Mouse (Mus musculus) neural tube, embryonic 15.5 days (tissue): Measurements from ENCODE around the gene Pgpep1. TPM values are rescaled to one million over a fixed set of nuclear protein-coding genes. Genes with fewer than 3 reads are reported as not detected.

Source experiments
- ATAC-seq: fragments of 200-750 bp; cut with Nextera tagmentation; 2 replicates; pipeline ENCODE4 v1.8.0; 2017; ENCODE audit warnings: mild to moderate bottlenecking, moderate TSS enrichment, moderate library complexity; ENCODE audit not compliant: low FRiP score
- H3K27ac ChIP-seq: fragments of 300-500 bp; sonication (generic); replicated peaks from 2 replicates; pipeline ENCODE4 v1.5.1; 2015; ENCODE audit warnings: mild to moderate bottlenecking, inconsistent platforms
- H3K27me3 ChIP-seq: fragments of 300-500 bp; sonication (generic); replicated peaks from 2 replicates; pipeline ENCODE4 v1.6.1; 2015; ENCODE audit warnings: inconsistent platforms
- H3K36me3 ChIP-seq: fragments of 300-500 bp; sonication (generic); 2 replicates; pipeline ENCODE4 v1.6.1; 2015; ENCODE audit warnings: inconsistent platforms
- H3K4me1 ChIP-seq: fragments of 300-500 bp; sonication (generic); 2 replicates; pipeline ENCODE4 v1.6.1; 2015; ENCODE audit warnings: inconsistent platforms
- H3K4me2 ChIP-seq: fragments of 300-500 bp; sonication (generic); 2 replicates; pipeline ENCODE4 v1.6.1; 2015; ENCODE audit warnings: inconsistent platforms, mild to moderate bottlenecking, moderate library complexity
- H3K4me3 ChIP-seq: fragments of 300-500 bp; sonication (generic); replicated peaks from 2 replicates; pipeline ENCODE4 v1.5.1; 2015; ENCODE audit warnings: mild to moderate bottlenecking, inconsistent platforms
- H3K9ac ChIP-seq: fragments of 300-500 bp; sonication (generic); replicated peaks from 2 replicates; pipeline ENCODE4 v1.6.1; 2015; ENCODE audit warnings: mild to moderate bottlenecking, inconsistent platforms
- H3K9me3 ChIP-seq: fragments of 300-500 bp; sonication (generic); replicated peaks from 2 replicates; pipeline ENCODE4 v1.6.1; 2016; ENCODE audit warnings: inconsistent platforms
- WGBS: fragments of 180-500 bp; shearing (Covaris S2); methylation state at CpG from one replicate; pipeline ENCODE4 v1.1.7; 2015; ENCODE audit warnings: mixed read lengths; 5-methylcytosine and 5-hydroxymethylcytosine counted together
- polyA plus RNA-seq: library from polyadenylated mRNA; unstranded; fragments of >200 nt; fragmentation: Nextera tagmentation; extraction: Ambion mirVana; gene quantifications from 2 replicates; pipeline ENCODE4 v1.2.1, GENCODE M21; 2015

Gene Pgpep1
- polyA plus RNA-seq, 1 experiment from 2014 or later, result 78.6 TPM

DNA sequence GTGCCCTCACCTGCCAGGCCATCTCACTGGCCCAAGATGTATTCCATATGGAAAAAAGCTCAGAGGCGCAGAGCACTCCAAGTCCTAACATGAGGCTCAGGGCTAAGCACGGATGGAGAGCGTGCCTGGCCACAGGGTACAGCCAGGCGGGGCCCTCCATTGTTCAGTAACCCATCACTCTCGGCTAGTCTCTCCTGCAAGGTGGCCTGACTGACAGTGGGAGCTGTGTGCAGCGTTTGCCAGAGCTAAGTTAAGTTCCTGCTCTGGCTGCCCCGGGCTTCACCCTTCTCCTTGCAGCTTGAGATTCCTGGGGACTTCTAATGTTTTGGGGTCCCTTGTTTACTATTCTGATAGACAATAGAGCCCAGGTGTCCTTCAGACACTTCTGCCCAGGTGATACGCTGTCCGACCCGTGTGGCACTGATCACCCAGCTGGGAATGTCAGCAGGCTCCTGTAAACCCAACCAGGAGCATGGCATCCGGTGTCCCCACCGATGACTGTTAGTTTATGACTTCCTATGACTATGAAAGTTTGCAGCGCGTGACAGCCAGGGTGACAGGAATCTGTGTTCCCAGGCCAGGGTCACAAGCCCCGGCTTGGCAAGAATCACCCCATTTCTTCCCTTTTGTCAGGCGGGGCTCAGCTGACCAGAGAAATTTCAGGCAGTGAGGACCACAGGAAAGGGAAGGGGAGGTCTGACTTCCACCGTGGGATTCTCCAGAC is 14.5 kb downstream of the Pgpep1 start:
- H3K4me1 ChIP-seq, result peaks cover 36% of the 10 kb centered on the region

GRCm38 (mm10) chr8:70644065-70644464 is 16.1 kb downstream of the Pgpep1 start:
- H3K27me3 ChIP-seq, result no peaks in the 10 kb centered on the region
- 83% methylated on average over 2 of the region's 2 CpGs for WGBS
- H3K4me1 ChIP-seq, result peaks cover 24% of the 10 kb centered on the region
- H3K9ac ChIP-seq, result no peak overlapping the region
- no peak overlapping the region for H3K27ac ChIP-seq
- H3K4me3 ChIP-seq, result no peak overlapping the region
- no peak overlapping the region for H3K4me2 ChIP-seq
- ATAC-seq, result no peak
- H3K36me3 ChIP-seq, result no peaks in the 10 kb centered on the region
- no peaks in the 10 kb centered on the region for H3K9me3 ChIP-seq

More for the DNA sequence above, 14.5 kb downstream of the Pgpep1 start:
- Histone ChIP-seq H3K9me3 (no peaks in the 10 kb centered on the region), H3K9ac (no peak overlapping the region), H3K27me3 (no peaks in the 10 kb centered on the region), H3K27ac (no peak overlapping the region), H3K4me2 (no peak overlapping the region), H3K36me3 (peaks cover 8% of the 10 kb centered on the region; the same call in 1 of the 2 replicates), H3K4me3 (no peak overlapping the region)
- ATAC-seq, result no peak
- whole genome bisulfite sequencing, result 46% methylated on average over 17 of the region's 17 CpGs

DNA sequence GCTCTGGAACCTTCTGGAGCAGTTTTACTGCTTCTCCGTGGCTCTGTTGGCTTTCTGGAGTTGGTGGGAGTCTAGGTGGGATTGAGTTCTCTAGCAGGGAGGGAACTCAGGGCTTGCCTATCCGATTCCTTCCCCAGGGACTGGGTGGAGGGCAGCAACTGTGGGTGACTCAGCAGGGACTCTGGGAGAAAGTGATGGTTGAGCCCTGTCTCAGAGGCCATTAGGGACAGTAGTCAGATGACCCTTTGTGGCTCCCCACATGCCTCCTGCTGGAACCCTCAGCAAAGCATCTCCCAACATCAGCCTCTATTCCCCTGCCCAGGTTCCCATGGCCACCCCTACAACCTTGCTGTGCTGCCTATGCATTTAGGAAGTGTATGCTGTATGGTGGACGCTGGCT is 17.2 kb downstream of the Pgpep1 start:
- ATAC-seq, result no peak
- Histone ChIP-seq H3K4me2 (no peak overlapping the region), H3K27ac (no peak overlapping the region), H3K4me3 (no peak overlapping the region), H3K9ac (no peak overlapping the region), H3K27me3 (no peaks in the 10 kb centered on the region), H3K9me3 (no peaks in the 10 kb centered on the region), H3K4me1 (peaks cover 18% of the 10 kb centered on the region), H3K36me3 (no peaks in the 10 kb centered on the region)
- WGBS, result 77% methylated on average over 3 of the region's 3 CpGs

DNA sequence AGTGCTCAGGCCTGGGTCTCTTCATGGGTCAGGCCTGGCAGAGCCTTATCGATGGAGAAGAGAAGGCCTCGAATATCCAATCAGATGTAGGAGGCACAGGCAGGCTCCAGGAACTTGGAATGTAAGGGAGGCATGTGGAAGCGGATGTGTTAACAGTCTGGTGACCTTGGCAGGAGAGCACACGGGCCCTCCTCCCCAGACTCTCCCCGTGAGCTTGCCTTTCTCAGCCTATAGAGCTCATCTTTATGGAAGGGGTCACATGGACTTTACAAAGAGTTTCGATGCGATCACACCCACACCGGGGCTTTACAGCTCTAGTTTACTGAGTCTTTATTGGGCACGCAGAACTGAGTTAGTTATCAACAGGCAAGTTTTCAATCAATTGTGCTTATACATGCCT is 21.4 kb downstream of the Pgpep1 start:
- 76% methylated on average over 9 of the region's 9 CpGs for WGBS
- H3K9me3 ChIP-seq, result no peaks in the 10 kb centered on the region
- no peak overlapping the region for H3K4me3 ChIP-seq
- H3K27ac ChIP-seq, result no peak overlapping the region
- no peaks in the 10 kb centered on the region for H3K36me3 ChIP-seq
- H3K4me1 ChIP-seq, result peaks cover 8% of the 10 kb centered on the region; the same call in 1 of the 2 replicates
- ATAC-seq, result no peak
- H3K4me2 ChIP-seq, result no peak overlapping the region
- no peaks in the 10 kb centered on the region for H3K27me3 ChIP-seq
- H3K9ac ChIP-seq, result no peak overlapping the region

DNA sequence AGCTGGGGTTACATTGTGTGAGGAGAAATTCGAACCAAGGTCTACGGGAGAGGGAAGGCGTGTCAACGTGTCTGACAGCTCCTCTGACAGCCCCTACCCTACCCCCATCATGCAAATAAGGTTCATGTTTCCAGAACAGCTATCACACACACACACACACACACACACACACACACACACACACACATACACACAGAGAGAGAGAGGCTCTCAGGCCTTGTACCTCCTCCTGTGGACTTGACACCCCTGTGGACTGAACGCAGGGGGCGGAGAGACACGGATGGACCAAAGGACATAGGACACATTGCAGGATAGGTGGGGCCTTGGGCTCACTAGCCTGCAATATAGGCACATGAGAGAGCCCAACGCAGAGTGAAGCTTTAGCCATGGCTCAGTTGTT is 23.4 kb downstream of the Pgpep1 start:
- no peaks in the 10 kb centered on the region for H3K36me3 ChIP-seq

GRCm38 (mm10) chr8:70635527-70635926 is 24.7 kb downstream of the Pgpep1 start:
- no peak for ATAC-seq
- H3K4me3 ChIP-seq, result no peak overlapping the region
- H3K9me3 ChIP-seq, result no peaks in the 10 kb centered on the region
- H3K36me3 ChIP-seq, result no peaks in the 10 kb centered on the region
- peaks cover 9% of the 10 kb centered on the region; the same call in 1 of the 2 replicates for H3K27me3 ChIP-seq
- H3K27ac ChIP-seq, result no peak overlapping the region
- WGBS, result 72% methylated on average over 6 of the region's 6 CpGs
- H3K9ac ChIP-seq, result no peak overlapping the region
- no peak overlapping the region for H3K4me2 ChIP-seq
- peaks cover 17% of the 10 kb centered on the region for H3K4me1 ChIP-seq

More for the DNA sequence above, 23.4 kb downstream of the Pgpep1 start:
- peaks cover 8% of the 10 kb centered on the region; the same call in 1 of the 2 replicates for H3K4me1 ChIP-seq
- no peak overlapping the region for H3K27ac ChIP-seq
- H3K9ac ChIP-seq, result no peak overlapping the region
- no peaks in the 10 kb centered on the region for H3K9me3 ChIP-seq
- H3K27me3 ChIP-seq, result no peaks in the 10 kb centered on the region
- H3K4me2 ChIP-seq, result no peak overlapping the region
- no peak for ATAC-seq
- no peak overlapping the region for H3K4me3 ChIP-seq
- 63% methylated on average over 8 of the region's 8 CpGs for WGBS

GRCm38 (mm10) chr8:70634066-70634465 is 26.1 kb downstream of the Pgpep1 start:
- WGBS, result 61% methylated on average over 6 of the region's 6 CpGs
- H3K4me2 ChIP-seq, result no peak overlapping the region
- H3K9me3 ChIP-seq, result no peaks in the 10 kb centered on the region
- no peak for ATAC-seq
- H3K4me1 ChIP-seq, result peaks cover 30% of the 10 kb centered on the region
- peaks cover 9% of the 10 kb centered on the region; the same call in 1 of the 2 replicates for H3K27me3 ChIP-seq
- no peak overlapping the region for H3K27ac ChIP-seq
- H3K36me3 ChIP-seq, result no peaks in the 10 kb centered on the region
- no peak overlapping the region for H3K9ac ChIP-seq
- no peak overlapping the region for H3K4me3 ChIP-seq

DNA sequence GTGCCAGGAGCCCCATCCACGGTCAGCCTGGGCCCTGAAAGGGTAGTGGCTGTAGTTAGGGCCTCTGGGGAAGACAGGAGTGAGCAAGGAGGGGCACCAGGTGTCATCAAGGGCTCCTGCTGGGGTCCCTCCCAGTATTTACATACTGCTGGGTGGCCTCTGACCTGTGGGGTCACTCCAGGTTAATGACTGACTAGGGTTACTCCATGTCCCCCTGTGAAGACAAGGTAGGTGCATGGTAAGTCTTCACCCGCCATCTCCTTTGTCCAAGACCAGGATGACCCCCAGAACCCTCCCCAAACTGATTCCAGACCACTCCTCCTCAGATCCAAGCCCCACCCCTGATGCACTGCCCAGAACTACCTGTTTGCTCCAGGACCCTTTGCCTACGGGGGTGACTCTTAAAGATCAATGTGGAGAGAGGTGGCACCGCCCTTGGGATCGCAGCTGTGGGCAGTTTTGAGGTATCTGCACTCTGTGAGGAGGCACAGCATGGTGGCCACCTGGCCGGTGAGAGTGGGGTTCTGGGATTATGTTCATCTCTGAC is 27.8 kb downstream of the Pgpep1 start, which contains the start of gene Gdf15:
Gene Gdf15 (minus strand): TSS at position 111 of the 547 bp plus-strand sequence.
- Histone ChIP-seq H3K4me3 (no peak within 1 kb of the TSS), H3K9ac (no peak within 1 kb of the TSS), H3K27me3 (peaks cover 9% of the 10 kb centered on the region; the same call in 1 of the 2 replicates), H3K9me3 (no peaks in the 10 kb centered on the region), H3K27ac (no peak within 1 kb of the TSS), H3K4me1 (peaks cover 32% of the 10 kb centered on the region), H3K36me3 (no peaks in the 10 kb centered on the region), H3K4me2 (no peak within 1 kb of the TSS; the same call in 1 of the 2 replicates)
- WGBS, result 80% methylated on average over 6 of the region's 6 CpGs
- ATAC-seq, result no peak

- H3K27me3 ChIP-seq, result peaks cover 9% of the 10 kb centered on the region; the same call in 1 of the 2 replicates
- no peaks in the 10 kb centered on the region for H3K36me3 ChIP-seq
- ATAC-seq, result no peak
- peaks cover 28% of the 10 kb centered on the region for H3K4me1 ChIP-seq
- no peak overlapping the region for H3K27ac ChIP-seq
- H3K4me2 ChIP-seq, result no peak overlapping the region; the same call in 1 of the 2 replicates
- H3K9ac ChIP-seq, result no peak overlapping the region
- H3K4me3 ChIP-seq, result no peak overlapping the region
- no peaks in the 10 kb centered on the region for H3K9me3 ChIP-seq
- WGBS, result 20% methylated on average over 24 of the region's 24 CpGs
Observed at GRCm38 (mm10) chr8:70631436-70631835, 28.8 kb downstream of the Pgpep1 start.

GRCm38 (mm10) chr8:70630532-70631381 is 29.4 kb downstream of the Pgpep1 start:
- Histone ChIP-seq H3K9me3 (no peaks in the 10 kb centered on the region), H3K9ac (peak overlapping the region; percentile 28; the same call in 1 of the 2 replicates), H3K36me3 (no peaks in the 10 kb centered on the region), H3K4me3 (no peak overlapping the region), H3K4me1 (peaks cover 28% of the 10 kb centered on the region), H3K27ac (0 out of 2 replicates have a peak overlapping the region, but pooled peaks have one; percentile 76), H3K4me2 (peak overlapping the region; percentile 78), H3K27me3 (peaks cover 9% of the 10 kb centered on the region; the same call in 1 of the 2 replicates)
- WGBS, result 15% methylated on average over 22 of the region's 22 CpGs
- no peak for ATAC-seq
